Mouse (Mus musculus): ENCODE measurements around the gene Ski.

Gene Ski

DNA sequence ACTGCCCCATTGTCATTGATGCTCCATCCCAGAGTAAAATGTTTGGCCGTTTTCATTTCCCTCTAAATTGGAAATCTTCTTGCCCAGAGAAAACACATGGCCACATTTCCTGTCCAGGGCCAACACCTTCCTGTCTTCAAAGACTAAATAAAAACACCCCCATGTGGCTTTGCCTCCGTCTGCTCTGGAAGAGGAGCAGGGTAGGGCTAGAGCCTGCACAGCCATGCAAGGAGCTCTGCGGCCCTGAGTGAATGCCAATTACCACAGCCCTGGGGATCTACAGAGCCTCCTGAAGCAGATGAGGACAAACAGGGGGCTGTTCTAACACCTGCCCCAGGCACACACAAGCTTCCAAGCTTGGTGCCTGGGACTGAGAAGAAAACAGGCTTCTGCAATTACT lies 46.2 kb downstream of the Ski start:
- no peak for DNase-seq (ENCODE audit: low read depth, low spot score)

DNA sequence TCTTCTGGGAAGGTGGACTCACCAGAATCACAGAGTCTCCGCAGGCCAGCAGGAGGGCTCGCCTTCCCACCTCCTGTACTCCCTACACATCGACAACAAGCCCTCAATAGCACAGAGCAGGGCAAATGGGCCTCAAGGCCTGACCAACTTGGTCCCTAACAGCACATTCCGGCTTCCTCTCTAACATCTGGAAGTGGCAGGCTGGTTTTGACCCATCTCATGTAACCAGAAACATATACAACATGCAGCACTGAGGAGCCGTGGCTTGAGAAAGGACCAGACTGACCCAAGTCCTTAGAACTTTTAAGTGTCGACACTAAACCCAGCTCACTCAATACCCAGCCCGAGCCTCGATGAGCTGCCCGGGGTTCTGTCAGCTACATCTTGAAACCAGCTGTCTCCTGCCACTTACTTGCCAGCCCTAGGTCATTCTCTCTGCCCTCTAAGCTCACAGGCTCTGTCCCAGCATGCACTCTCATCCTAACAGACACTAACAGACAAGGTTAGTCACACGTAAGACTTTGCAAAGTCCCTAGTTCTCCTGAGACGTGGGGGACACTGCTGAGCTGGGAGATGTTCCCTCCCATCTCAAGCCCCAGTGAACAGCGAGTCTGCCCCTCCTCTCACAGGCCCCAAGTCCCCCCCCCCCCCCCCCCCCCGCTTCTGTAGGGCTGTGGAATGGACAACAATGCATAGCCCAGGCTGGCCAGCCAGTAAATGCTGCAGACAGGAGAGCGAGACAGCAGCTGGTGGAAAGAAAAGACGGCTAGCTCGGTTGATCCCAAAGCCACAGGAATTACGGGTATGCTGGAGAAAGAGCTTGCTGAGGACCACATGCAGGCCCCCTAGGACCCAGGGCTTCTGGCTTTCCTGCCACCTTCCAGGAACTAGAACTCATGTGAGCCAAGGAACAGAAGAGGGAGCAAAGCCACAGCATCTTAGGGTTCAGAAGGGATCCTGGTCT lies 48.3 kb downstream of the Ski start:
- DNase-seq (ENCODE audit: low read depth, low spot score): no peak

GRCm38 (mm10) chr4:155172909-155173821 lies 49.2 kb downstream of the Ski start:
- no peak for DNase-seq (ENCODE audit: low read depth, low spot score)

DNA sequence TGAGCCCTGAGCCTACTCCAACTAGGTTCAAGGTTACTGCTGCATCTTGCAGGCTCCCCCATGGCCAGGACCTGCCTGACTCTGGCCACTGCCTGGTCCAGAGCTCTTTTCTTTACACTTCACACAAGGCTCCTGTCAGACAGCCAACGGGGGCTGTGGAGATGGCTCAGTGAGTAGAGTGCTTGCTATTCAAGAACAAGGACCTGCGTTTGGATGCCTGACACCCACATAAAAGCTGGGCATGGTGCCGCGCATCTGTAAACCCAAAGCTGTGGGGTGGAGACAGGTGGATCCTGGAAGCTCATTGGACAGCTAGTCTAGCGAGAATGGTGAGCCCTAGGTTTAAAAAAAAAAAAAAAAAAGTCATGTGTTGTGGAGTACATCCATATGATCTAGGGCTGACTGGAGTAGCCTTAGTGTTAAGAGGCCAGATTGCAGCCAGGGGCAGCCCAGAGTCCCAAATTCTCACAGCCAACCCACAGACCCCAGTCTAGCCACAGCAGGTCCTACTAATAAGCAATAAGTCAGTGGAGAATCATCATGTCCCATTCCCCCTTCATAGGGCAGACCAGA lies 50.3 kb downstream of the Ski start:
- DNase-seq (ENCODE audit: low read depth, low spot score): no peak

- no peak for DNase-seq (ENCODE audit: low read depth, low spot score)
Measured at GRCm38 (mm10) chr4:155170614-155171212, 51.7 kb downstream of the Ski start.

DNA sequence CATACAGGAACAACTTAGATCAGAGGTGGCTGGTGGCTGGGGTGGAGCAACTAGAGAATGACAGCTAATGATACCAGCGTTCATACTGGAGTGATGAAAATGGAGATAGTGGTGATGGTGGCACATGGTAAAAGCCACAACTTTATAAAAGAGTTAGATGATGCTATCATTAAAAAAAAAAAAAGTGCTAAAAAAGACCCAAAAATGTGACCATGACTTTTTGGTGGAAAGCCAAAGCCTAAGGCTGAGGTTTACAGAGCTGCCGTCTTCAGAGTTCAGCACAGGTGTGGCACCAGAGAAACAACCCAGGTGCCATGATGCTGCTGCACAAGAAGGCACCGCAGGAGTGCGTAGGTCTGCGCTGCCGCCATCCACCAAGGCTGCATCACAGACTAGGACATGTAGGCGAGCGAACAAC lies 53.5 kb downstream of the Ski start:
- DNase-seq (ENCODE audit: low read depth, low spot score): no peak

DNA sequence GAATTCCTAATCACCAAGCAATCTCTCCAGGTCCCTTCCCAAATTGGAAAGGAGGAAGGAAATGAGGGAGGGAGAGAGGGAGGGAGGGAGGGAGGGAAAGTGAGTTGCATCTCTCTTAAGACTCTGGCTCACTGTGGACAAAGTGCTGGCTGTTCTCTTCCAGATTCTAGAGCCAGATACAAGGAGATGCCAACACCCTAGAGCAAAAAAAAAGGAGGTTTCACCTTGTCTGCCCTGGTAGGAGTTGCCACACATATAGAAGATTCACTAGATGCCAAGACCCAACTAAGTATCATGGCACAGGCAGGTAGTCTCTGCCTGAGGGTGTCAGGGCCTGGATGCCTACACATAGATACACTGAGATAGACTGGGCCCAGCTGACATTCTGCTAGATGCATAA lies 56.5 kb downstream of the Ski start:
- DNase-seq (ENCODE audit: low read depth, low spot score): no peak

DNA sequence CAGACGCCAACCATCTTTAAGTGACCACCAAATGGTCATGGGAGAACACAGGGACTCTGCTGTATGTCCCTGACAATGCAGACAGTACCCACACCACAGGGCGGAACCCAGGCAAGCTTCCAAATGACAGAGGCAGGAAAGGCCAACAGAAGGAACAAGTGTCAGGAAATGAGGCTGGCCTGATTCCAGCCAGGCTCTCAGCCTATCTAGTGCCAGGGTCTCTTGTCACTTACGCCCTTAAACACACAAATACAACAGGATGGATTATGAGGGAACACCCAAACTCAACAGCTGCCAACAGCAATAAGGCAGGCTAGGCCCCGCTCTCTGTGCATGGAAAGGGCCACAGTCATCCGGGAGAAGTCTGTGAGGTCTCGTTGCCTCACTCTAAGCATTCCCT lies 57.8 kb downstream of the Ski start:
- DNase-seq (ENCODE audit: low read depth, low spot score): no peak

DNA sequence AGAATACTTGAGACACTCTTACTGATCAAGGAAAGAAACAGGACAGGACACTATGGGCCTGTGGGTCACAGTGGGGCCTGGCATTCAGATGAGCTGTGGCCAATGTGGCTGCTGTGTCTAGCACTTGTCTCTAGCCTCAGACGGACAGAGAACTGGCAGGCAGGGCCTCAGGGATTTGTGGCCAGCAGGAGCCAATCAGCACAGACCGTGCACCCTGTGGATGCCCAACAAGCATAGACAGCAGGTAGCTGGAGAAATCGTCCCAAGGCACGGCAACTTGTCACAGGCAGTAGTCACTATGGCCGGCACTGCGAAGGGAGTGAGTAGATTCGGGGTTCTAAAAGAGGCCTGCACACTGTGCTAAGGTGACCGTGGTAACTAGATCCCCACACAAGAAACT lies 58.7 kb downstream of the Ski start:
- DNase-seq (ENCODE audit: low read depth, low spot score): no peak

DNA sequence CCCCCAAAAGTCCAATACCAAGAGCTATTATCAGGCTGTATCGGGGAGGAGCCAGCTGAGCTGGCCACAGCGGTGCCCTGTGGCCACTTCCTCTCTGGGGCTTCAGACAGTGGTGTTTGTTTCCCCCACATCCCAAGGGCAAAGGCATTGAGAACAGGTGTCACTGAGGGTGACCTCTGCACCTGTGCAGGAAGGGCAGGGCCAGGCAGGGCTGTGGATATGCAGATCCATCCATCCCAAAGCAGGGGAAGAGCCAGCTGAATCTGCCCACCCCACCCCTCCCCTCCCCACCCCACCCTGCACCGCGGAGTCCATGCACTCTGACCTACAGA lies 59.1 kb downstream of the Ski start:
- no peak for DNase-seq (ENCODE audit: low read depth, low spot score)

GRCm38 (mm10) chr4:155162433-155163319 lies 59.7 kb downstream of the Ski start:
- DNase-seq (ENCODE audit: low read depth, low spot score): no peak

DNA sequence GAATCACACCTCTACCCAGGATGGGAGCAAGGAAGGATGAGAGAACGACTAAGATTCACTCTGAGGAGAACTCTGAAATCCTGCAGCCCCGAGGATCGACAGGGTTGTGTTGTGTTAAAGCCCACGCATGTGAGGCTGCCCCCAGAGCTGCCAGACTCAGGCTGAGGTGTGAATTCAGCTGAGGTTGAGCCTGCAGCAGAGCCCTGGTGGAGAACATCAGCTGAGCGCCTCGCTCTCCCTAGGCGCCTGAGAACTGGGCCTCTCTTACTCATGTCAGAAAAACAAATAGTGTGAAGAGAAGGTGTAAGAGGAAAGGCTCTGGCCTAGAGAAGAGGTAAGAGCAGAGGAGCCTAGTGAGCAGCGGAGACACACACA lies 63.9 kb downstream of the Ski start:
- DNase-seq (ENCODE audit: low read depth, low spot score): no peak

DNA sequence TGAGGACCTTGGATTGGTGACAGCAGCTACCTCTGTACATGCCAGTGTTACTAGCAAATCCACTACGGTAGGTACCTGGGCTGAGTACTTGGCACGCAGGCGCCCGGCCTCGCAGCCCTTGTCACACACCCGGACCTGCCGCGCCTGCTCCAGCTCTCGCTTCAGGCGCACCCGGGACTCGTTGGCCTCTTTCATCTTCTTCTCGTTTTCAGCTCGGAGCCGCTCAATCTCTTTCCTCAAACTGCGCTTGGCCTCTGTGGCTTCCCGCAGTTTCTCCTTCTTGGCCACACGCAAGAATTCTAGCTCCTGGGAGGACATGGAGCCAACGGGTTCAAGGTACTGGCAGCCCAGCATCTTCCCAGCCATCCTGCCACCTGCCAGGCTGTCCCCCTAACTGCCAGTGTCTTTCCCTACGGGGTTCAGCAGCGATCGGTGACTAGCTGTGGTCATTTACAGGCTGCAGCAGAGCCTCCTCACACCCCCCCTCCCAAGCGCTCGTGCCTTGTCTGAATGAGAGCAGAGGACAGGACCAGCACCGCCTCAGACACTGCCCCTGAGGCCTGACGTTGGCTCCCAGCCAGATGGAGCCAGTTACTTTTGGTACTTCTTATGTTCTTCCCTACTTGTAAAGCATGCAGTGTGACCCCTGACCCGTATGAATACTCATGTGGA lies 64.4 kb downstream of the Ski start:
- DNase-seq (ENCODE audit: low read depth, low spot score): no peak

GRCm38 (mm10) chr4:155156734-155157133 lies 65.7 kb downstream of the Ski start:
- no peak for DNase-seq (ENCODE audit: low read depth, low spot score)

DNA sequence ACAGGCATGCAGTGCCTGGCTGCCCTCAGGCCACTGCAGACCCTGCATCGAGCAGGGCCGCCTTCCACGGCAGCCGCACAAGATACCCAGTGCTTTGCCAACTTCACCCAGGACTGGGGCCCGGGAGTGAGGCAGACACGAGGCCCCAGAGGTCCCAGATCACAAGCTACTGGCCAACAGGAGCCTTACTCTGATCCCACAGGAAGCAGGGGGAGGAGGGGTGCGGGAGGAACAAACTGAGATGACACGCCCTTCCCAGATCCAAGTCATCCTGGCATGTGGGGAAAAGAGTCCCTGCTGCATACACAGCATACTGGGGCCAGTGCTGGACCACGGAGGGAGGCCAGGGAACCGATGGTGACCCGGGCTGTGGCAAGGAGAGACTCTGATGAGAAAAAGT lies 67.4 kb downstream of the Ski start:
- no peak for DNase-seq (ENCODE audit: low read depth, low spot score)

GRCm38 (mm10) chr4:155153389-155154072 lies 68.9 kb downstream of the Ski start:
- no peak for DNase-seq (ENCODE audit: low read depth, low spot score)

GRCm38 (mm10) chr4:155152476-155152875 lies 69.9 kb downstream of the Ski start:
- no peak for DNase-seq (ENCODE audit: low read depth, low spot score)

GRCm38 (mm10) chr4:155151845-155152244 lies 70.5 kb downstream of the Ski start:
- no peak for DNase-seq (ENCODE audit: low read depth, low spot score)

DNA sequence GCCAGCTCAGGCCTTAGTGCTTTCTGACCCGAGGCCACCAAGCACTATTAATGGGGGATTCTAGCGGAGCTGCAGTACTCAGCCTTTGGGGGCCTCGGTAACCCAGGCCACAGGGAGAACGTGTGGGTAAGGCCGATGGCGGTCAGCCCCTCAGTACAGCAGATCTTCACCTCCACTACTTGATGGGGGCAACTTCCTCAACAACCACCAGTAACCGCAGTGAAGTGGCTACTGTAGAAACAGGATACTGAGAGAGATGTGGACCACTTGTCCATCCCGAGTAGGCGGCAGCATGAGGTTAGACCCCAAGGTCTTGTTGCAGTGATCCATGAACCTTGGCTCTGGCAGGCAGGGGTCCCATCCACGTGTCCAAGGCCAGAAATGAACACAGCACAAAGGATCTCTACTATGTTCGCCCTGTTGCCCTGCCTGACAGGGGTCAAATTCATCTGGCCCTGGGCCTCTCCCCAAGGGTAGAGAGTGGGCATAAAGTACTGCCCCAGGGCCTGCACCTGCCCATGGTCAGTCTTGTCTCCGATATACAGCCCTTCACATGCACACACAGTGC lies 71.1 kb downstream of the Ski start:
- no peak for DNase-seq (ENCODE audit: low read depth, low spot score)
